Comparison of ENCODE assay signal across 32 mouse cellular contexts in the genomic region with DNA sequence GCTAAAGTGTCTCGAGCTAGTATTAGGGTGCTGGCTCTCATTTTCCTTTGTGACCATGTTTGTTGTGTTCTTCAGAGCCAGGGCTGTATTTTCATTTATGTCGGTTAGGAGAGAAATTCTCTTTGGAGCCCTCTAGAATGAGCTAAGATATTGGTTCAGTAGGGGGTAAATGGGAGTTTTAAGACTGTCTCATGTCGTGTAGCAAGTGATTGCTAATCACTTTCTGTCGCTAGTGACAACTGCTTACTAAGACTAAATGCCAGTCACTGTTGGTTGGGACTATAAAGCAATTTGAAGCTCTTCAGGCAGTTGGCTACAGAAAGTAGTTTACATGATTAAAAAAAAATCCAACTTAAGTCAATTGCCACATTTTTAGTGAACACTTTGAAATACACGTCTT. TPM values are rescaled to one million over a fixed set of nuclear protein-coding genes. Genes with fewer than 3 reads are reported as not detected.
DNase-seq lines count a peak whose midpoint lies in the region; ATAC-seq and TF ChIP-seq lines count a peak whose summit lies in the region.
"Had no signal": no experiment of that assay in that cellular context is flagged by ENCODE, and none has a peak within 500 bp of the region (broad histone marks: within the 10 kb centered on the region; RNA-seq: fewer than 3 reads in every experiment).

No protein-coding gene starts in this region.

- H3K4me2 ChIP-seq in forebrain, embryonic 15.5 days (replicated peaks): no peak overlapping the region
- H3K4me2 ChIP-seq in heart, embryonic 14.5 days (ENCODE audit: low read length): peak overlapping the region; percentile 11; the same call in 1 of the 2 replicates
- no peak overlapping the region for H3K4me2 ChIP-seq in midbrain, postnatal 0 days (ENCODE audit: low read depth, low read length, poor library complexity, severe bottlenecking)
- no peak overlapping the region for H3K4me2 ChIP-seq in midbrain, embryonic 13.5 days (replicated peaks)
- H3K4me2 ChIP-seq in lung, postnatal 0 days (replicated peaks; ENCODE audit: low read depth, low read length): no peak overlapping the region
- H3K4me2 ChIP-seq: embryonic facial prominence, embryonic 15.5 days; limb, embryonic 13.5 days; liver, embryonic 11.5 days; lung, embryonic 15.5 days; midbrain, embryonic 11.5 days had no signal

- H3K27ac ChIP-seq in forebrain, embryonic 15.5 days (replicated peaks): peak overlapping the region; percentile 65
- H3K27ac ChIP-seq in forebrain, embryonic 10.5 days: no peak overlapping the region
- no peak overlapping the region for H3K27ac ChIP-seq in heart, embryonic 14.5 days (replicated peaks in 1 of 2; ENCODE audit: control insufficient read depth in 1 of 2, insufficient read depth in 1 of 2, low read depth in 2 of 2, low read length in 2 of 2)
- H3K27ac ChIP-seq in midbrain, postnatal 0 days (ENCODE audit: low read depth, low read length): no peak overlapping the region
- no peak overlapping the region for H3K27ac ChIP-seq in midbrain, embryonic 13.5 days
- no peak overlapping the region for H3K27ac ChIP-seq in lung, postnatal 0 days (ENCODE audit: low read length)
- H3K27ac ChIP-seq: embryonic facial prominence, embryonic 10.5 days; embryonic facial prominence, embryonic 15.5 days; kidney, postnatal 0 days; lung, embryonic 15.5 days; stomach, postnatal 0 days had no signal

- no peak for ATAC-seq in forebrain, embryonic 15.5 days (replicated peaks)
- ATAC-seq in heart, embryonic 14.5 days (ENCODE audit: insufficient number of reproducible peaks, insufficient read depth, low FRiP score, low read depth): no peak
- ATAC-seq in midbrain, postnatal 0 days (ENCODE audit: low FRiP score): no peak
- ATAC-seq in midbrain, embryonic 13.5 days: no peak
- no peak for ATAC-seq in lung, postnatal 0 days
- ATAC-seq: intestine, embryonic 16.5 days had no signal

- no peaks in the 10 kb centered on the region for H3K9me3 ChIP-seq in forebrain, embryonic 15.5 days
- H3K9me3 ChIP-seq in forebrain, embryonic 10.5 days: no peaks in the 10 kb centered on the region
- no peaks in the 10 kb centered on the region for H3K9me3 ChIP-seq in heart, embryonic 14.5 days (ENCODE audit: control insufficient read depth, low read length)
- no peaks in the 10 kb centered on the region for H3K9me3 ChIP-seq in midbrain, postnatal 0 days (ENCODE audit: low read length)
- no peaks in the 10 kb centered on the region for H3K9me3 ChIP-seq in midbrain, embryonic 13.5 days
- no peaks in the 10 kb centered on the region for H3K9me3 ChIP-seq in lung, postnatal 0 days (ENCODE audit: low read length)
- H3K9me3 ChIP-seq: embryonic facial prominence, embryonic 10.5 days; embryonic facial prominence, embryonic 15.5 days; limb, embryonic 13.5 days; lung, embryonic 15.5 days had no signal

- peaks cover 74% of the 10 kb centered on the region for H3K4me1 ChIP-seq in forebrain, embryonic 15.5 days
- peaks cover 66% of the 10 kb centered on the region for H3K4me1 ChIP-seq in forebrain, embryonic 10.5 days
- peaks cover 9 to 27% of the 10 kb centered on the region in 2 experiments for H3K4me1 ChIP-seq in heart, embryonic 14.5 days (ENCODE audit: control insufficient read depth in 2 of 2, insufficient read depth in 2 of 2, low read length in 2 of 2)
- 0 out of 2 replicates have a peak, but pooled peaks cover 3% of the 10 kb centered on the region for H3K4me1 ChIP-seq in midbrain, postnatal 0 days (ENCODE audit: insufficient read depth, low read length)
- peaks cover 54% of the 10 kb centered on the region for H3K4me1 ChIP-seq in midbrain, embryonic 13.5 days (replicated peaks)
- H3K4me1 ChIP-seq in lung, postnatal 0 days (ENCODE audit: insufficient read depth, low read depth, low read length): no peaks in the 10 kb centered on the region
- H3K4me1 ChIP-seq: lung, embryonic 15.5 days had no signal

- no peak for TF ChIP-seq EP300 in lung, postnatal 0 days (IDR thresholded peaks at IDR 0.05)

- no peak overlapping the region for H3K9ac ChIP-seq in forebrain, embryonic 15.5 days (replicated peaks)
- H3K9ac ChIP-seq in heart, embryonic 14.5 days (ENCODE audit: low read length): no peak overlapping the region
- no peak overlapping the region for H3K9ac ChIP-seq in midbrain, postnatal 0 days (replicated peaks; ENCODE audit: low read length, poor library complexity, severe bottlenecking)
- no peak overlapping the region for H3K9ac ChIP-seq in midbrain, embryonic 13.5 days (replicated peaks)
- no peak overlapping the region for H3K9ac ChIP-seq in lung, postnatal 0 days (replicated peaks; ENCODE audit: low read depth)
- H3K9ac ChIP-seq: embryonic facial prominence, embryonic 15.5 days; limb, embryonic 13.5 days; lung, embryonic 15.5 days had no signal

- 10% methylated on average over 5 of the region's 5 CpGs for WGBS in forebrain, embryonic 15.5 days
- WGBS in forebrain, embryonic 10.5 days: 41% methylated on average over 5 of the region's 5 CpGs
- WGBS in heart, embryonic 14.5 days: 41% methylated on average over 5 of the region's 5 CpGs
- 49% methylated on average over 5 of the region's 5 CpGs for WGBS in midbrain, postnatal 0 days
- WGBS in midbrain, embryonic 13.5 days: 45% methylated on average over 5 of the region's 5 CpGs
- WGBS in lung, postnatal 0 days: 53% methylated on average over 5 of the region's 5 CpGs

- DNase-seq in forebrain, embryonic 10.5 days (ENCODE audit: extremely low spot score, low spot score): no peak
- no peak for DNase-seq in heart, adult 8-10 months (ENCODE audit: low spot score)
- peak; percentile 20 for DNase-seq in midbrain, postnatal 0 days (ENCODE audit: low spot score)
- DNase-seq in lung, postnatal 0 days (ENCODE audit: low spot score): no peak
- DNase-seq: adrenal gland, adult 8-10 months; cerebellum, adult 8-10 months; cerebellum, postnatal 25 days; gastrocnemius, postnatal 25 days; heart, adult 11 months; heart, postnatal 36 days; kidney, adult 8-10 months; kidney, postnatal 4 days; layer of hippocampus, adult 9-11 months; lung, postnatal 36 days; right cerebral cortex, postnatal 4 days; thymus, adult 18-20 months; thymus, postnatal 25 days had no signal

- no peaks in the 10 kb centered on the region for H3K27me3 ChIP-seq in forebrain, embryonic 15.5 days
- H3K27me3 ChIP-seq in forebrain, embryonic 10.5 days (ENCODE audit: poor library complexity, severe bottlenecking): no peaks in the 10 kb centered on the region
- no peaks in the 10 kb centered on the region for H3K27me3 ChIP-seq in heart, embryonic 14.5 days (ENCODE audit: control insufficient read depth, insufficient read depth, low read length)
- H3K27me3 ChIP-seq in midbrain, postnatal 0 days (ENCODE audit: insufficient read depth, low read length): no peaks in the 10 kb centered on the region
- no peaks in the 10 kb centered on the region for H3K27me3 ChIP-seq in midbrain, embryonic 13.5 days
- no peaks in the 10 kb centered on the region for H3K27me3 ChIP-seq in lung, postnatal 0 days (replicated peaks; ENCODE audit: insufficient read depth, low read length)
- H3K27me3 ChIP-seq: embryonic facial prominence, embryonic 15.5 days; limb, embryonic 13.5 days; lung, embryonic 15.5 days had no signal

- 0 out of 2 replicates have a peak, but pooled peaks cover 1% of the 10 kb centered on the region for H3K36me3 ChIP-seq in forebrain, embryonic 15.5 days
- peaks cover 13% of the 10 kb centered on the region for H3K36me3 ChIP-seq in forebrain, embryonic 10.5 days (replicated peaks)
- H3K36me3 ChIP-seq in heart, embryonic 14.5 days (ENCODE audit: control insufficient read depth, insufficient read depth, low read length): peaks cover 8% of the 10 kb centered on the region
- H3K36me3 ChIP-seq in midbrain, postnatal 0 days (ENCODE audit: insufficient read depth, low read length): no peaks in the 10 kb centered on the region
- peaks cover 4% of the 10 kb centered on the region; the same call in 1 of the 2 replicates for H3K36me3 ChIP-seq in midbrain, embryonic 13.5 days
- H3K36me3 ChIP-seq in lung, postnatal 0 days (ENCODE audit: insufficient read depth, low read length): no peaks in the 10 kb centered on the region
- H3K36me3 ChIP-seq: G1E; lung, embryonic 15.5 days had no signal

- TF ChIP-seq CTCF in midbrain, postnatal 0 days (IDR thresholded peaks at IDR 0.05): no peak
- TF ChIP-seq CTCF in lung, postnatal 0 days (IDR thresholded peaks at IDR 0.05): no peak

- H3K4me3 ChIP-seq in forebrain, embryonic 15.5 days: no peak overlapping the region
- no peak overlapping the region for H3K4me3 ChIP-seq in forebrain, embryonic 10.5 days
- no peak overlapping the region for H3K4me3 ChIP-seq in heart, embryonic 14.5 days (ENCODE audit: control insufficient read depth in 1 of 2, insufficient read depth in 1 of 2, low read depth in 1 of 2, low read length in 2 of 2)
- no peak overlapping the region for H3K4me3 ChIP-seq in midbrain, postnatal 0 days (ENCODE audit: low read depth, low read length)
- no peak overlapping the region for H3K4me3 ChIP-seq in midbrain, embryonic 13.5 days (replicated peaks)
- no peak overlapping the region for H3K4me3 ChIP-seq in lung, postnatal 0 days (ENCODE audit: low read depth, low read length)
- H3K4me3 ChIP-seq: embryonic facial prominence, embryonic 10.5 days; embryonic facial prominence, embryonic 15.5 days; limb, embryonic 13.5 days; lung, embryonic 15.5 days had no signal

RNA-seq across cellular contexts. Expression of a gene that starts 27.6 kb away (rescaled TPM):
- polyA plus RNA-seq in forebrain, embryonic 15.5 days (2015; fragmentation: Nextera tagmentation; extraction: Ambion mirVana): 212 and 221 TPM in 2 replicates
- polyA plus RNA-seq in forebrain, embryonic 10.5 days (2016; fragmentation: Nextera tagmentation; extraction: Ambion mirVana): 41.6 and 48.8 TPM in 2 replicates
- polyA plus RNA-seq in heart, embryonic 14.5 days (2014; fragmentation: Nextera tagmentation; extraction: Ambion mirVana): 66.4 and 68.7 TPM in 2 replicates
- 10 to 100 TPM; 15.4 to 23.0 (median 21.3) TPM for total RNA-seq in heart, adult 8-10 months (2022)
- total RNA-seq in midbrain, postnatal 0 days (2014; rRNA removed): 42.6 and 43.2 TPM in 2 replicates
- polyA plus RNA-seq in midbrain, postnatal 0 days (2015; fragmentation: Nextera tagmentation; extraction: Ambion mirVana): 79.4 and 84.6 TPM in 2 replicates
- 126 and 157 TPM in 2 replicates for polyA plus RNA-seq in midbrain, embryonic 13.5 days (2015; fragmentation: Nextera tagmentation; extraction: Ambion mirVana)
- polyA plus RNA-seq in lung, postnatal 0 days (2015; fragmentation: Nextera tagmentation; extraction: Ambion mirVana): 9.7 and 13.9 TPM in 2 replicates
- total RNA-seq: megakaryocyte, adult 5-6 weeks; monocyte, adult 5-6 weeks had no signal
- polyA plus RNA-seq: G1E had no signal
